Mouse (Mus musculus) embryonic facial prominence, embryonic 12.5 days (tissue): ENCODE measurements at regions not wholly inside any gene's neighbourhood (a gene's known extent, or its start where the extent isn't known, plus 50 kb on each side); places are given as distances from the start of the nearest gene placed in this dataset.

Experiments used
- ATAC-seq: fragments of 200-750 bp; cut with Nextera tagmentation; 2 replicates; pipeline ENCODE4 v1.8.0; 2017; ENCODE audit not compliant: insufficient number of reproducible peaks, insufficient read depth, low FRiP score, low TSS enrichment
- H3K27ac ChIP-seq: fragments of 300-500 bp; sonication (generic); 2 replicates; pipeline ENCODE4 v1.5.1; 2016; ENCODE audit warnings: mild to moderate bottlenecking
- H3K27me3 ChIP-seq: fragments of 300-500 bp; sonication (generic); 2 replicates; pipeline ENCODE4 v1.6.1; 2016; ENCODE audit warnings: mild to moderate bottlenecking, moderate library complexity
- H3K36me3 ChIP-seq: fragments of 300-500 bp; sonication (generic); 2 replicates; pipeline ENCODE4 v1.6.1; 2016; ENCODE audit warnings: mild to moderate bottlenecking
- H3K4me1 ChIP-seq: fragments of 300-500 bp; sonication (generic); 2 replicates; pipeline ENCODE4 v1.6.1; 2016
- H3K4me2 ChIP-seq: fragments of 300-500 bp; sonication (generic); replicated peaks from 2 replicates; pipeline ENCODE4 v1.6.1; 2016; ENCODE audit warnings: mild to moderate bottlenecking, moderate library complexity
- H3K4me3 ChIP-seq: fragments of 300-500 bp; sonication (generic); 2 replicates; pipeline ENCODE4 v1.5.1; 2016; ENCODE audit warnings: mild to moderate bottlenecking
- H3K9ac ChIP-seq: fragments of 300-500 bp; sonication (generic); 2 replicates; pipeline ENCODE4 v1.6.1; 2016; ENCODE audit warnings: mild to moderate bottlenecking, moderate library complexity
- H3K9me3 ChIP-seq: fragments of 300-500 bp; sonication (generic); 2 replicates; pipeline ENCODE4 v1.6.1; 2016; ENCODE audit warnings: mild to moderate bottlenecking, moderate library complexity
- WGBS: fragments of 180-500 bp; shearing (Covaris S2); methylation state at CpG from one replicate; pipeline ENCODE4 v1.1.7; 2016; 5-methylcytosine and 5-hydroxymethylcytosine counted together

DNA sequence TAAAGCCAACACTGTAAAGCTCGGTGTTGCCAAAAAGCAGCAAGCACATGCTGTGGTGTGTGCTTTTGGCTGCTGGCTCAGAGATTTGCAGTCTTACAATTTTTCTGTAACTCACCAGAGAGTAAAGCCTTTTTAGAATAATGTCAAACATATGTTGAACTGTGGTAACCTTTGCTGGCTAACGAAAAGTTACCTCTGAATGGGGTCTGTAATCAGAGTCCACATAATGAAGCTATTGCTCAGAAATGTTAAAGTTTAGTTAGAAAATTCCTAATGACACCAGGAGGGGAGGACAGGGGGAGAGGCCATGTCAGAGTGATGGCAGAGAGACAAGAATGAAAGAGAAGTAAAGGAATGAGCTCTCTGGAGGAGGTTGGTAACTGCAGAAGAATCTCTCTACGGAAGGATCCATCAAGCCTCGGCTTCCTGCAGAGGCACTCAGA lies 103.1 kb upstream of the Marcks start:
- 23% methylated on average over 4 of the region's 4 CpGs for WGBS
- H3K27ac ChIP-seq, result peak overlapping the region; percentile 67

DNA sequence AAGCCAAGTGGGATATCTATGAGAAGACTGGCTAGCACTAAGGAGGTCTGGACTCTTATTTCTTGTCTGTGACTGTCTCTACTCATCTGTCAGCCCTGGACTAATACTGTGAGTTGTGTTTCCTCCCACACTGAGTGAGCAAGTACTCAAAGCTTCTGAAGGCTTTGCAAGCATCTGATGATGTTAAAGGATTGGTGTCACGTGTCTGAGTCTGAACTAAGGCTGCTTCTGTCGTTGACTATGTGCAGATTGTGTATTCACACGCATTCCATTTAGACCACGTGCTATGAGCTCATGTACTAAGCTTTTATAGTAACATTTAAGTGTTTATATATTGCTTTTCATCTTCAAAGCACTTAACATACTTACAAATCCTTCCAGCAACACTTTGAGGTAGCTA lies 101.9 kb upstream of the Marcks start:
- no peak for ATAC-seq
- no peaks in the 10 kb centered on the region for H3K9me3 ChIP-seq
- H3K4me1 ChIP-seq, result peaks cover 13% of the 10 kb centered on the region; the same call in 1 of the 2 replicates
- H3K9ac ChIP-seq, result no peak overlapping the region
- no peak overlapping the region for H3K4me2 ChIP-seq
- H3K4me3 ChIP-seq, result no peak overlapping the region
- no peaks in the 10 kb centered on the region for H3K36me3 ChIP-seq
- H3K27me3 ChIP-seq, result no peaks in the 10 kb centered on the region
- 37% methylated on average over 4 of the region's 4 CpGs for WGBS
- H3K27ac ChIP-seq, result no peak overlapping the region; the same call in 1 of the 2 replicates

More for the DNA sequence above, 103.1 kb upstream of the Marcks start:
- Histone ChIP-seq H3K9me3 (no peaks in the 10 kb centered on the region), H3K4me1 (peaks cover 13% of the 10 kb centered on the region; the same call in 1 of the 2 replicates), H3K9ac (no peak overlapping the region), H3K4me2 (no peak overlapping the region), H3K36me3 (no peaks in the 10 kb centered on the region), H3K27me3 (no peaks in the 10 kb centered on the region), H3K4me3 (no peak overlapping the region)
- ATAC-seq, result no peak

DNA sequence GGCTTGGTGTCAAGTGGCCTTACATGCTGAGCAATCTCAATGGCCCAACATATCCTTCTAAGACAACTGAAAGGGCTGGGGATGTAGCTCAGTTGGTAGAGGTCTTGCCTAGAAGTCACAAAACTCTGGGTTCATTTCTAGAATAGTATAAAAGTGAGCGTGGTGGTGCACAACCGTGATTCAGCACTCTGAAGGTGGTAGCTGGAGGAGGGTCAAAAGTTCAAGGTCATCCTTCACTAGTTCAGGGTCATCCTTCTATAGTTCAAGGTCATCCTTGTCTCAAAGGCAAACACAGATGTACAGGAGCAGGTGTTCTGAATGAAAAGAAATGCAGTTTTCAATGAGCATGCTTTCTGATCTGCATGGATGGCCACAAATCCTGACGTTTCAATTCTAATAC lies 101.5 kb upstream of the Marcks start:
- peaks cover 13% of the 10 kb centered on the region; the same call in 1 of the 2 replicates for H3K4me1 ChIP-seq
- H3K4me3 ChIP-seq, result no peak overlapping the region
- H3K36me3 ChIP-seq, result no peaks in the 10 kb centered on the region
- 76% methylated on average over 3 of the region's 3 CpGs for WGBS
- no peaks in the 10 kb centered on the region for H3K9me3 ChIP-seq
- no peaks in the 10 kb centered on the region for H3K27me3 ChIP-seq
- no peak overlapping the region for H3K4me2 ChIP-seq
- ATAC-seq, result no peak
- no peak overlapping the region for H3K9ac ChIP-seq
- no peak overlapping the region for H3K27ac ChIP-seq

DNA sequence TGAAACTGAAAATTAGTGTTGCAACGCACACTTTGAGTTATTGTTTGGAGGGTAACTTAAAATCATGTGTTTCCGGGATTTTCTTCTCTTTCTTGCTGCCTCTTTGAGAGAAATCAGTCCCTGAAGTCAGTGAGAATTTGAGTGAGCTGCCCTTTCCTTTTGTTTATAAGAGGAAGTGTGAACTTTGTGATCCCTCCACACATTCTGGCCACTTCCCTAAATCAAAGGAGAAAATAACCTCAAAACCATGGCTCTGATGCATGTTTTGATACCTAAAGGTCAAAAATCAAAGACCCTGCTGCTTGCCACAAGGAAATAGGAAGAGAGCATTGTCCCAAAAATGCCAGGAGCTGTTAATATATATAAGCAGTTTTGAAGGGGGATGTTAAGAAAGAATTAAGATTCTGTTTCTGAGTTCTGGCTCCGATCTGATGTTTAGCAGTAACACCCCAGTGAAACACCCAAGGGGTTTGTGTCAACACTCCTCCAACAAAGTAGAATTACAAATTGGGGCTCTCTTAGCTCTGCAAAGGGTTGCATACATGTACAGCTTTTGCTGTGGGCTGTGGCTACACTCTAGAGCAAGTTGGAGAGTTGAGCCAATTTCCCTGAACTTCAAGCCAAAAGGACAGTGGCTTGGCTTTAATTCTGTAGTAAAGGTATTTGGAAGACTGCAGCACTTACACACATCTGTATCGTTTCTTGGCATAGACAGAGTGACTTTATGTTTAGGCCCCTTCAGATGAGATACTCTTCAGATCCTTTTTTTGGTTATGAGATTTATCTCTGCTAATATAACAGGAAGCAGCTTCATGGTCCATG lies 97.5 kb upstream of the Marcks start:
- H3K4me2 ChIP-seq, result no peak overlapping the region
- no peak overlapping the region for H3K9ac ChIP-seq
- H3K27ac ChIP-seq, result no peak overlapping the region
- peaks cover 13% of the 10 kb centered on the region; the same call in 1 of the 2 replicates for H3K4me1 ChIP-seq
- no peak overlapping the region for H3K4me3 ChIP-seq
- 58% methylated on average over 4 of the region's 4 CpGs for WGBS
- no peaks in the 10 kb centered on the region for H3K9me3 ChIP-seq
- no peaks in the 10 kb centered on the region for H3K27me3 ChIP-seq
- no peaks in the 10 kb centered on the region for H3K36me3 ChIP-seq
- no peak for ATAC-seq

DNA sequence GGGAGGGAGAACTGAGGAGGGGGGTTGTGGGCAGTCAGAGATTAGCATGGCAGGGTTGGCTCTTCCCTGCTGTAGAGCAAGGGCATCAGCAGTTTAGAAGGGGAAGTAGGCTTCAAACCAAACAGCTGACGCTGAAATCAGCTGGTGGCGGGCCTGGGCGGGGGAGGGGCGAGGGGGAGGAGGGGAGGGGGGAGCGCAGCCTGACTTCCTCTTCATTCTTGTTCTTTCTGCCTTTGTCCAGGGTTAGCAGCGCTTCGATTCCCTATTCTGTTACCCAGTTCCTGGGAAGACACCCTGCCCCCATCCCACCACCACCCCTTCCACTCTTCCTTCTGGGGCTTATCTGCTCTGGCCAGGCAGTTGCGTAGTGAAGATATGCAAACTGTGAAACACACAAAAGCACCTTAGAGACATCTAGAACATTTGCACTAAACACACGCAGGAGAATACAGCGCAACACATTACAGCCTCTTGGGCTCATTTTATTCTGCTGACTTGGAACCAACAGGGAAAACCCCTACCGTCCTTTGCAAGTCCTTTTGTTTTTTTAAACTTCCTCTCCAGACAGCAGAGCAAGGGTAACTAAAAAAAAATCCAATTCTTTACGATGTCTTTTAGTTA lies 93.3 kb upstream of the Marcks start:
- Histone ChIP-seq H3K36me3 (no peaks in the 10 kb centered on the region), H3K4me2 (peak overlapping the region; percentile 40), H3K4me3 (no peak overlapping the region), H3K4me1 (peaks cover 6% of the 10 kb centered on the region; the same call in 1 of the 2 replicates), H3K27me3 (no peaks in the 10 kb centered on the region), H3K9me3 (no peaks in the 10 kb centered on the region), H3K27ac (no peak overlapping the region), H3K9ac (no peak overlapping the region)
- WGBS, result 22% methylated on average over 8 of the region's 12 CpGs
- ATAC-seq, result 0 out of 2 replicates have a peak, but pooled peaks have one; percentile 54

DNA sequence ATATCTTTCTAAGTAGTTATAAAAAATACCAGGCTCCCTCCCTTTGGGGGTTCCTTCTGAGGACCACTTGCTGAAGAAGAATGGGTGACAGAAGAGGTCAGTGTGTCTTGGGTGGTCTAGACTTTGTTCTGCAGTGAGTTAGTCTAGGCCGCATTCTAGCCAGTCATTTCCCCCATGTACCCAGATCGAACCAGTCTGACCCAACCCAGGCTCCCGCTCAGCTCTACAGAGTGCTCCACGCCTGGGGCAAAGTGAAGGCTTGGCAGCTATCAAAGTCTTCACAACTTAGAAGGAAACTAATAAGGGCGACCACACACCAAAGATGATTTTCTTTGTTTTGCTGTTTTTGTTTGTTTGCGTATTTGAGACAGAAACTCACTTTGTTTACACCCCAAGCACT lies 92.4 kb upstream of the Marcks start:
- Histone ChIP-seq H3K27me3 (no peaks in the 10 kb centered on the region), H3K4me1 (peaks cover 6% of the 10 kb centered on the region; the same call in 1 of the 2 replicates), H3K27ac (no peak overlapping the region), H3K9me3 (no peaks in the 10 kb centered on the region), H3K9ac (no peak overlapping the region), H3K36me3 (no peaks in the 10 kb centered on the region), H3K4me3 (no peak overlapping the region), H3K4me2 (no peak overlapping the region)
- WGBS, result 73% methylated on average over 6 of the region's 6 CpGs
- ATAC-seq, result no peak

DNA sequence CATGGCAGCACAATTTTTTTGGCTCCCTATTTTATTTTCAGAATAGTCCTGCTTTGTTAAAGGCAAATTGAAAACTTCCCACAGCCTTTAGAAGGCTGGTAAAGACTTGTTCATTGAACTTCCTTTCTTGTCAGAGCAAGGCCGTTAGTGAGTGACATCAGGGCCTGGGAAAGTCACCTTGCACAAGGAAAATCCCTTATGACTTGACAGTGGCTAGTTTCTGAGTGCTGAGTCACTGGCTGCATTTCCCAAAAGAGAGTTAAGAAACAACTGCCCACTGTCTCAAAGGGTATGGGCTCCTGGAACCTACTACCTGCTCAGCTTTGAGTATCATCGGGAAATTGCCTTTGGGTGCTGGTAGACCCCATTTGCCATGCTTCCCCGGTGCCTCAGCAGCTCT lies 89.2 kb upstream of the Marcks start:
- H3K4me2 ChIP-seq, result no peak overlapping the region
- ATAC-seq, result no peak
- H3K9me3 ChIP-seq, result no peaks in the 10 kb centered on the region
- no peaks in the 10 kb centered on the region for H3K27me3 ChIP-seq
- no peak overlapping the region for H3K9ac ChIP-seq
- 76% methylated on average over 3 of the region's 3 CpGs for WGBS
- H3K4me1 ChIP-seq, result peaks cover 6% of the 10 kb centered on the region; the same call in 1 of the 2 replicates
- no peaks in the 10 kb centered on the region for H3K36me3 ChIP-seq
- H3K27ac ChIP-seq, result no peak overlapping the region
- H3K4me3 ChIP-seq, result no peak overlapping the region

- no peak overlapping the region for H3K4me3 ChIP-seq
- no peak overlapping the region for H3K9ac ChIP-seq
- H3K27ac ChIP-seq, result no peak overlapping the region
- no peak overlapping the region for H3K4me2 ChIP-seq
- no peaks in the 10 kb centered on the region for H3K9me3 ChIP-seq
- H3K36me3 ChIP-seq, result no peaks in the 10 kb centered on the region
- WGBS, result 50% methylated on average over 6 of the region's 6 CpGs
- 0 out of 2 replicates have a peak, but pooled peaks cover 3% of the 10 kb centered on the region for H3K4me1 ChIP-seq
- no peaks in the 10 kb centered on the region for H3K27me3 ChIP-seq
- no peak for ATAC-seq
Measured at GRCm38 (mm10) chr10:37221730-37222129, 83.0 kb upstream of the Marcks start.

DNA sequence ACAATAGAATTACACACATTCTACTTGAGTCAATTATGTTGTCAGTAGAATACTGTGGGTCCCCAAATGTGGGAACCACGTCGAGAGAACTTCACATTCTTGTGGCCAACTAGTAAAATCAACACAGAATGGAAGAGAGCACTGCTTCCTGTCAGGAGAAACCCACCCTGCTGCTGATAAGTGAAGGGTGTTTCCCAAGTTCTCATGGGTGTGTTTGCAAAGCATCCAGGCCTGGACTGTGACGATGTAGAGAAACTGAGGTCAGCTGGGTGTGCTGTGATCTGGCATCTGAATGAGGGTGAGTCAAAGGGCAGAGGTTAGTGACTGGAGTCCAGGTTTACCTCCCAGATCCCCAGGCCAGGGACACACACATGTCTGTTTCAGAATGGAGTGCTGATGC lies 81.7 kb upstream of the Marcks start:
- H3K27me3 ChIP-seq, result no peaks in the 10 kb centered on the region
- H3K4me1 ChIP-seq, result 0 out of 2 replicates have a peak, but pooled peaks cover 3% of the 10 kb centered on the region
- H3K9ac ChIP-seq, result no peak overlapping the region
- H3K27ac ChIP-seq, result no peak overlapping the region
- H3K9me3 ChIP-seq, result no peaks in the 10 kb centered on the region
- no peak overlapping the region for H3K4me2 ChIP-seq
- no peaks in the 10 kb centered on the region for H3K36me3 ChIP-seq
- no peak for ATAC-seq
- H3K4me3 ChIP-seq, result no peak overlapping the region
- 41% methylated on average over 3 of the region's 3 CpGs for WGBS

- Histone ChIP-seq H3K4me3 (no peak overlapping the region), H3K4me2 (no peak overlapping the region), H3K36me3 (no peaks in the 10 kb centered on the region)
Measured at GRCm38 (mm10) chr10:37219936-37220335, 81.2 kb upstream of the Marcks start.

DNA sequence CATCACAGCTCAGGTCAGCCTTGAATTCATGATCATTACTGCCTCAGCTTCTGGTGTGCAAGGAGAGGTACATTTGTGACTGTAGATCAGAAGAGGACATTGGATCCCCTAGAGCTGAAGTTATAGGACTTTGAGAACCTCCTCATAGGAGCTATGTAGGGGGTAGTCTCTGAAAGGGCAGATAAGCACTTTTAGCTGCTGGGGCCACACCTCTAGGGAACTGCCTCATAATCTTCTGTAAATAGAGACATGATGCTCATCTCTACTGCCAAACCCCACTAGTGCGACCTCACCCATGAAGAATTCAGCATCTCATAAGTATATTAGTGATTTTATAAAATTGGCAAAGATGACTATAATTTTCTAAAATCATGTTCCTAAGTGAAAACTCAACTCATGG lies 80.7 kb upstream of the Marcks start:
- Histone ChIP-seq H3K4me3 (no peak overlapping the region), H3K9me3 (no peaks in the 10 kb centered on the region), H3K36me3 (no peaks in the 10 kb centered on the region), H3K27me3 (no peaks in the 10 kb centered on the region), H3K4me2 (no peak overlapping the region), H3K27ac (no peak overlapping the region), H3K4me1 (0 out of 2 replicates have a peak, but pooled peaks cover 3% of the 10 kb centered on the region), H3K9ac (no peak overlapping the region)
- no peak for ATAC-seq
- WGBS, result 84% methylated on average over 1 of the region's 1 CpGs

More at GRCm38 (mm10) chr10:37219936-37220335, 81.2 kb upstream of the Marcks start:
- H3K9ac ChIP-seq, result no peak overlapping the region
- 69% methylated on average over 4 of the region's 4 CpGs for WGBS
- H3K27me3 ChIP-seq, result no peaks in the 10 kb centered on the region
- ATAC-seq, result no peak
- no peaks in the 10 kb centered on the region for H3K9me3 ChIP-seq
- H3K4me1 ChIP-seq, result 0 out of 2 replicates have a peak, but pooled peaks cover 3% of the 10 kb centered on the region
- no peak overlapping the region for H3K27ac ChIP-seq

DNA sequence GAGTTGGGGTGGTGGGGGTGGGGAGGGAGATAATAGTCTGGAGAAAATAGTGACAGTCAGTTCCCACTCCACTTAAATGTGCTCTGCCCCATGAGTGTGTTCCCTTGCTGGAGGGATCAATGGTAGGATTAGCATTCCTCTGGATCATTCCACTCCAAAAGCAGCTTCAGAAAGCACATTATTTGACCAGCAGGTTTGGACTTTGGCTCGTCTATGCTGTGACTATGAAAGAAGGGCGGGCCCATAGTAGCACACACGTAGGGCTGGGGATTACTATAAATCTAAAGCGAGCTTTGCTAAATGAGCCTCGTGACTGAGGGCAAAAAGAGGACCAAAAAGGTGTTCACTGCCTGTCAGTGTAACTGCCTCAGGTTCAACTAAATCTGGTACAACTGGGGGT lies 75.9 kb upstream of the Marcks start:
- H3K9ac ChIP-seq, result no peak overlapping the region
- H3K9me3 ChIP-seq, result no peaks in the 10 kb centered on the region
- WGBS, result 61% methylated on average over 5 of the region's 5 CpGs
- H3K4me1 ChIP-seq, result no peaks in the 10 kb centered on the region
- ATAC-seq, result no peak
- H3K4me2 ChIP-seq, result no peak overlapping the region
- H3K36me3 ChIP-seq, result no peaks in the 10 kb centered on the region
- no peak overlapping the region for H3K4me3 ChIP-seq
- no peak overlapping the region for H3K27ac ChIP-seq
- no peaks in the 10 kb centered on the region for H3K27me3 ChIP-seq
